Mouse (Mus musculus) layer of hippocampus, adult 8-10 months (tissue): ENCODE results near the gene Fuk. TPM values are rescaled to one million over a fixed set of nuclear protein-coding genes. Genes with fewer than 3 reads are reported as not detected.
"Not testable (repeated sequence)": the region's sequence is repeated elsewhere in the genome, so short reads cannot be mapped to it uniquely, and the experiment has no call there.

Experiments used
- DNase-seq, 2 experiments: peaks; one replicate each; pipeline ENCODE4 v3.0.0; 2022; ENCODE audit warnings: low spot score in 2 of 2
- total RNA-seq, 4 experiments: library from RNA; stranded (reverse); gene quantifications; 2 replicates each; pipeline ENCODE4 v1.2.4; 2022

Gene Fuk
- total RNA-seq, 4 experiments from 2014 or later: 20.7 to 26.7 (median 24.4) TPM

DNA sequence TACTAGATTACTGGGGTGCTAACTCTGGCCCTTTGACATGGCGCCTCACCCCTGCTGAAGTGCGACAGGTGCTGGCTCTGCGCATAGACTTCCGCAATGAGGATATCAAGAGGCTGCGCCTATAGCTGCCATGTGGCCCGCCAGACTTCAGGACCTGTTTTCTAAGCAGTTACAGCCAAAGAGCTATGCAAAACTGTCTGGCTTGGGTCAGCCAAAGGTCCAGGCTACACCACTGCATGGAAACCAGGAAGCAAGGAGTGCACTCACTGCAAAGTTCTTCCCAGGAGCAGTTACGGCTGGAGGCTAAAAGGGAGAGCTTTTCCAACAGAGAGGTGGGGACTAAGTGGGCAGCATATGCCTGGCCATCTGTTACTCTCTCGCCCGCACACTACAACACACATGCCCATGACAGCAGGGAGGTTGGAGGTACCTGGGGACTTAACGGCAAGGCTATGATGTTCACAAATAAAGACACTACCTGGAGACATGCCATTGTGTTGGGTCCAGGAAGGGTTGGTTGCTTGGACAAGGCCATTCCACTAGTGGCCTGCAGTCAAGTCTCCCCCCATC is 20.5 kb downstream of the Fuk start:
- DNase-seq: no peak

DNA sequence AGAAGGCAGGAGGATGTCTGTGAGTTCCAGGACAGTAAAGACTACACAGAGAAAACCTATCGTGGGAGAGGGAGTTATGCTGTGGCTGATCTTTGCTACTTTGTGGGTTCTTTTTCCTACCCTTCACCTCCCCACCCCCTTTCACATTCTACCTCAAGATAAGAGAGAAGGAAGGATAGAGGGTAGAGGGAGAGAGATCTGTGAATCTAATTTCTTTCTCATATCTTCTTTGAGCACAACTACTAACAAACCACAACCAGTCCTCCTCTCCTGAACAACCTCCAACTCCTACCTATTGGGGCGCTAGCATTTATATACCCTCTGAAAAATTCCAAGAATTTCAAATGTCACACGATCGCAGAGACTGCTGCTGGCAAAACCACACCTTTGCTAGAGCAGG is 24.4 kb downstream of the Fuk start:
- DNase-seq: no peak

DNA sequence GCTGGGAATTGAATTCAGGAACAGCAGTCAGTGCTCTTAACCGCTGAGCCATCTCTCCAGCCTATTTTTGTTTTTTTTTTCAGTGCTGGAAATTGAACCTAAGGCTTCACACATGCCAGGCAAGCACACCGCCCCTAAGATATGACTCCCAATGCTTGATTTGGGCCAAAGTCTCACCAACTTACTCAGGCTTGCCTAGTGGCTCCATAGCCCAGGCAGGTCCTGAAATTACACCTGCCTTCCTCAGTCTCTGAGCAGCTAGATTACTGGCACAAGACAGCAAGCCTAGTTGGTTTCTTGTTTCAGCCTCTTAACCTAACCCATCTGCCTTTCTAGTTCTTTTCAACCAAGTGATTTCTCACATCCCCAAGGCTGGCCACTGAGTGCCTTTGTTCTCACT is 31.8 kb downstream of the Fuk start:
- no peak for DNase-seq

DNA sequence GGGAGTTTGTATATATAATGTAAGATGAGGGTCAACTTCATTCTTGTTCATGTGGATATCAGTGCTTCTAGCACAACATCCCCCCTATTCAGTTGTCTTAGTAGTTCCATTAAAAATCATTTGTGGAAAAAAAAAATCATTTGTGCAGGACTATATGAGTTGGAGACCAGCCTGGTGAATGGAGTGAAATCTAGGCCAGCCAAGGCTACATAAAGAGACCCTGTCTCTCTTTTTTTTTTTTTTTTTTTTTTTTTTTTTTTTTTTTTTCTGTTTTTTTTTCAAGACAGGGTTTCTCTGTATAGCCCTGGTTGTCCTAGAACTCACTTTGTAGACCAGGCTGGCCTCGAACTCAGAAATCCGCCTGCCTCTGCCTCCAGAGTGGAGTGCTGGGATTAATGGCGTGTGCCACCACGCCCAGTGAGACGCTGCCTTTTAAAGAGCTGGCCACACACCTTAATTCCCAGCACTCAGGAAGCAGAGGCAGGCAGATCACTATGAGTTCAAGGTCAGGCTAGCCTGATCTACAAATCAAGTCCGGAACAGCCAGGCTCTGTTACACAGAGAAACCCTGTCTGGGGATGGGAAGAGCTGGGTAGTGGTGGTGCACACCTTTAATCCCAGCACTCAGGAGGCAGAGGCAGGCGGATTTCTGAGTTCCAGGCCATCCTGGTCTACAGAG is 40.8 kb downstream of the Fuk start:
- DNase-seq: not testable (repeated sequence)

DNA sequence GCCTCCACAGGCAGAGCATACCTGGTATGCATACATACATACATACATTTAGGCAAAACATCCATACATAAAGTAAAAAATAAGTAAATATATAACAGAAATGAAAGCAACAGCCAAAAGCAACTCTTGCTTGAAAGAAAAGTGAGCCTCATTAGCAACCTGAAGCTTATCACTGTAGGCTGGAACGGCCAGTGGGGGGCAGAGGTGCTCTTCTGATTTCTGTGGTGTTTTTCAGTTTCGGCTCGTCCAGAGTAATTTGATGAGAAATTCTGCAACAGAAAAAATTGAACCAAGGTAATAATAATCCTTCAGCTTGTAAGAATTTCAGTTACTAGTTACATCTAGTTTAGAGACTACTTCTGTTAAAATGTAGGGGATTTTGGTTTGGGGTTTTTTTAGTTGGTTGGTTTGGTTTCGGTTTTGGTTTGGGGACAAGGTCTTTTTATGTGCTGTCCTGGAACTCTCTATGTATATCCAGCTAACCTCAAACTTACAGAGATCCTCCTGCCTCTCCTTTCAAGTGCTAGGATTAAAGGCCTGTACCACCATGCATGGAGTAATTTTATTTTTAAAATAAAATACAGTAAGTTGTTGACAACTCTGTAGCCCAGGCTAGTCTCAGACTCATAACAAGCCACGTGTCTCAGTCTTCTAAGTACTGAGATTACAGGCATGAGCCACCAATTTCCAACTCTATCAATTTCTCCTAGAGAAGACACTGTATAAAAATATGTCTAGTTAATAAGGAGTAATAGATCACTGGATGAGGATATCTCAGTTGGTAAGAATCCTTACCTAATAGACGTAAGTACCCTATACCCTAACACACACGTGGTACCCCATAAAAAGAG is 42.4 kb downstream of the Fuk start:
- no peak for DNase-seq

DNA sequence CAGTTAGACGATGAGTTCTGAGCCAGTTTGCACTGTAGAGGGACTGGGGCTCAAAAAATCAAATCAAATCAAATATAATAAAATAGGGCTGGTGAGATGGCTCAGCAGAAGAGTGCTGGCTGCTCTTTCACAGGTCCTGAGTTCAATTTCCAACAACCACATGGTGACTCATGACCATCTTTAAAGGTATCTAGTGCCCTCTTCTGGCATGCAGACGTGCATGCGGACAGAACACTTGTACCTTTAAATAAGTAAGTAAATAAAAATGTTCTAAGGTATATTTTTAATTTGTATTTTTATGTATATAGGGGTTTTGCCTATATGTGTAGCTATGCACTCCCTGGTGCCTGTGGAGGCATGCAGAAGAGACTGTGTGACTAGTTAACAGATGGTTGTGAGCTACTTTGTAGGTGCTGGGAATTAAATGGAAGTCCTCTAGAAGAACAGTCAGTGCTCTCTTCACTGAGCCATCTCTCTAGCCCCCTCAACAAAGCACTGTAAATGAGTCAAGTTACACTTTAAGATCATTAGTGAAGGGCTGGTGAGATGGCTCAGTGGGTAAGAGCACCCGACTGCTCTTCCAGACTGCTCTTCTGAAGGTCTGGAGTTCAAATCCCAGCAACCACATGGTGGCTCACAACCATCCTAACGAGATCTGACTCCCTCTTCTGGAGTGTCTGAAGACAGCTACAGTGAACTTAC is 45.4 kb downstream of the Fuk start:
- no peak for DNase-seq

DNA sequence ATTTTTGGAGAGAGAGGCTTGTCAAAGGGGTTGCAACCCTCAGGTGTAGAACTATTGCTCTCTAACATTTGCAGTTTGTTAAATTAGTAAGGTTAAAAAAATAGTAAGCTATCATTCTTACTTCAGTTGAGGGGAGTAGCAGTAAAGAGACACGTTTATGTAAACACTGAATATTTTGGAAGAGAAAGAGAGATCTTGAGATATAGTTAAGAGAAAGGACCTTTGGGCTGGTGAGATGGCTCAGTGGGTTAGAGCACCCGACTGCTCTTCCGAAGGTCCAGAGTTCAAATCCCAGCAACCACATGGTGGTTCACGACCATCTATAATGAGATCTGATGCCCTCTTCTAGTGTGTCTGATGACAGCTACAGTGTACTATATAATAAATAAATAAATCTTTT is 46.2 kb downstream of the Fuk start:
- DNase-seq: not testable (repeated sequence)

DNA sequence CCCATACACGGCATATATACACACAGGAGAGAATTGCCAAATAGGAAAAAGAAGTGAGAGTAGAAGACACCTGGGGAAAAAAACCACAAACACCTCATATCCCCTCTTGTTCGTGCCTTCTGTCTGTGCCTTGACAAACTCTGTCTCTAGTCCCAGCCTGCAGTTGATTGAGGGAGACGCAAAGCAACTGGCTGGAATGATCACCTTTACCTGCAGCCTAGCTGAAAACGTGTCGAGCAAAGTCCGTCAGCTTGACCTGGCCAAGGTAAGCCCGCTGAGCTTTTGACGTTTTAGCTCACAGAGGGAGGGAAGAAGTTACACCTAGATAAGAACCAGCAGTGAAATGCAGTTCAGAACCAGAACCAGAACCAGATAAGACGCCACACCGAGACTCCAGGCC is 51.1 kb downstream of the Fuk start:
- DNase-seq: no peak

DNA sequence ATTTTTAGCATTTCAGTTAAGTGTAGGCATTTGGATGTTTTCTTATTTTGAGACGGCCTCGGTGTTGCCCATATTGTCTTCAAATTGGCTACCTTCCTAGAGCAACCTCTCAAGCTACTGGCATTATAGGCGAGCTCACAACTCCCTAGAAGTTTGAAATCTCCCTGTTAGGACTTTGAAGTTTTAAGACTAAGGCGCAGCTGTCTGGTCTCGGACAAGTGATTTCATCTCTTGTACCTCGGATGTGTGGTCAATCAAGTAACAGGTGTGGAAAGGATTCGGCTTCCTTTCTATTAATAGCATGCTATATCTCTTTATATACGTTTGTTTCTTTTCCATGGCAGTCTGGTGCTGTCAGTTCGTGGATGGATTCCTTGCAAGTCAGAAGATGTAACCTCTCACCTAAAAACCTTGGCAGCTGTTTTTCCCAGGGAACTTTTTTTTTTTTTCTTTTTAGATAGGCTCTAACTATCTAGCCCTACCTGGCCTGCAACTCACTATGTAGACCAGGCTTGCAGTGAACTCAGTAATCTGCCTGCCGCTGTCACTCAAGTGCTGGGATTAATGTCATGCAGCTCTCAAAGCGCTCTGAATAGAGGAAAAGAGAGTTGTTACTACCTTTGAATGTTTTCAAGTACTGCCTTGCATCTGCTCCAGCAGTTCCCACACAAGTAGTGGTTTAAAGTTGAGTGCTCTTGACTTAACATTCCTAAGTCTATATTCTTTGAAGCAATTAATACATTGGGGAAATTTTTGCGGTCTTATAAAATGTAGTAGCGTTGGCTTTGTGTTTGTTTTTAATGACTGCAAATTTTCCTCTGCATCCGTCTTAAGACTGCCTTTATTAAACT is 54.4 kb downstream of the Fuk start:
- DNase-seq: no peak

DNA sequence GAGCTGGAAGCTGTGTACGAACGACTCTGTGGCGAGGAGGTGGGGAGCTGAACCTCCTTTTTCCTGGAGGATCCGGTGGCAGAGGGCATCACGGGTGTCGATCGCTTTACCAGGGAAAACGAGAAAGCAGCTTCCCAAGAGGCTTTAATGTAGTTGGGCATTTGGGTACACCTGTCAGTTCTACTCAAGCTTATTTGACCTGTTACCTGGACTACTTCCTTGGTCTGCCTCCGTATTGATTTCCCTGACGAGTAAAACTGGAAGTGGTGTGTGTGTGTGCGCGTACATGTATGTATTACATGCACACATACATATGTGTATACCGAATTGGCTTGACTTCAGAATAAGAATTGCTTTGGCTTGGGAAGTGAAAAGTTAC is 55.1 kb downstream of the Fuk start:
- DNase-seq: no peak

DNA sequence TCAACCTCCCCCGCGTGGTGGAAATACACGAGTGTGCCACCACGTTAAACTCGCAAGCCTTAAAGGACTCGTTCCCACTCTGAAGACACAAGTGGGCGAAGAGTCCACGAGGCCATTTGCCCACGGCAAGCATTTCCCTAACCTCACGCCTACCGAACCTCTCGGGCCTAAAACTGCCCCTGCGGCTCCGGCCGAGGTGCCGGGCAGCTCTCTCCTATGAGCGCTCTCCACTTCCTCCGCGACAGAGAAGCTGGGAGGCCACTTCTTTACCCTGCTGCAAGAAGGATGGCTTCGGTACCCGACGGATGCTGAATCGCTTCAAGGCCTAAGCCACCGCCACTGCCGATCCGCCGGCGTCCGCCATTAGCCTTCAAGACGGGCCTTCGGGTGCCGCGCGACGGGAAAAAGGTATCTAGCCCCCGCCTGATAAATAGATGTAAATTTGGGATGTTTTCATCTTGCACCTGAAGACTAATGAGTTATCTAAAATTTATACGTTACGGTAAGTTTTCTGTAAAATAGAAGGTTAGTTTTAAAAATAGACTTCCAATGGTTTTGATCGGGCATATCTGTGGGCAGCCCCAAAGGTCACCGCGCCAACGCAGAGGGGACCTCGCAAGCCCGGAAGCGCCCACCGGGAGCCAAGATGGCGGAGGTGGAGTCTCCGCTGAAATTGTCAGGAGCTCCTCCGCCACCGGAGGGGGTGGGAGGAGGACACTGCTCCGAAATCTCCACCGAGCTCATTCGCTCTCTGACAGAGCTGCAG is 55.7 kb downstream of the Fuk start, which contains the start of the genes Cog4 and Sf3b3:
Gene Cog4, plus strand, starts transcription at position 196 of the 766 bp plus-strand sequence.
Gene Sf3b3, minus strand, starts transcription at position 383 of the 766 bp plus-strand sequence.
- DNase-seq: peak; percentile 67 to 82

DNA sequence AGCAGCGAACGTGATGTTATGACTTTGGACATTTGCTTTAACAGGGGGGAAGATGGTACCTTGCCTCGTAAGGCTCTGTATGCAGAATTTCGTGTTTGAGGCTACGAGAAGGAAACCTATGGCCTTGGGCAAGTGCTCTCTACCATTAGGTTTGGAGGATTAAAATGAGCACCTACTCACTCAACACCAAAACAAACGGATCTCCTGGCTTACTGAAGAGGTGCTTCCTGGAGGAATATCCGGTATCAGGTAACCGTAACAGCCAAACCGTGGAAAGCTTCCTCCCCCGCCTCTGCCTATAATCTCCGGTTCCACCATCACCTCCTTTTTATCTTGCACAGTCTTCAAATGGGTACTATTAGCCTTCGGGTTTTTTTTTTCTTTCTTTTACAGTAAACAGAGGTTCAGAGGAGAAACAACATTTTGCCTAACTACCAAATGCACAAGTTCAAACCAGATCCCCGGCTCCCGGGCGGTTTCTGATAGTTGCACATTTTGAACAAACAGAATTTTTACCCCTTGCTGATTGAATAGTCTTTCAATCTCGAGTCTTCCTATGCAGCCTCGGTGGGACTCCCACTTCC is 56.4 kb downstream of the Fuk start:
- DNase-seq: no peak

DNA sequence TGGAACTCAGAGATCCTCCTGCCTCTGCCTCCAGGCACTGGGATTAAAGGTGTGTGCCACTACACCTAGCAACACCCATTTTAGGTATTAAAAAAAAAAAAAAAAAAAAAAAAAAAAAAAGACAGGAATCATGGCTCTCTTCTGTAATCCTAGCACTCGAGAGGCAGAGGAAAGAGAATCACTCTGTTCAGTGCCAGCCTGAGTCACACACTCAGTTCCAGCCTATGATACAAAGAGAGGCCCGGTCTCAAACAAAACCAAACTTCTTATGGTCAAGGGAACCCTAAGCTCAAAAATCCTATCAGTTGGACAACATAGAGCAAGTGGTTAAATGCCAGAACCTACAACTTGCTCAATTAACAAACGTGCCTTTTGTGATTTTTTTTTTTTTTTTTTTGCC is 57.3 kb downstream of the Fuk start:
- DNase-seq: no peak

DNA sequence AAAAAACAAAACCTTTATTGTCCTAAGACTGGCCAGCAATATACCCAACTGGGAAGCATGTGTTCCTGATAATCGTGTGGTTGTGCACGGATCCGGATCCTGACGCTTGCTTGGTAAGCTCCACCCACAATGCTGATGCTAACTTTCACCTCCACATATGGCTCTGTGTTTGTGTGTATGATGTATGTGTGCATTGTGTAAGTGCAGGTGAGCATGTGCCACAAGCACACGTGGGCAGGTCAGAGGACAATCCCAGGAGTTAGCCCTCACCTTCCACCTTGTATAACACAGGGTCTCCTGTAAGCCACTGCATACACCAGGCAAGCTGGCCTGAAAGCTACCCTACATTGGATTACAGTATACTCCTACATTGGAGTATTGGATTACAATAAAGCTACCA is 59.1 kb downstream of the Fuk start:
- DNase-seq: no peak

DNA sequence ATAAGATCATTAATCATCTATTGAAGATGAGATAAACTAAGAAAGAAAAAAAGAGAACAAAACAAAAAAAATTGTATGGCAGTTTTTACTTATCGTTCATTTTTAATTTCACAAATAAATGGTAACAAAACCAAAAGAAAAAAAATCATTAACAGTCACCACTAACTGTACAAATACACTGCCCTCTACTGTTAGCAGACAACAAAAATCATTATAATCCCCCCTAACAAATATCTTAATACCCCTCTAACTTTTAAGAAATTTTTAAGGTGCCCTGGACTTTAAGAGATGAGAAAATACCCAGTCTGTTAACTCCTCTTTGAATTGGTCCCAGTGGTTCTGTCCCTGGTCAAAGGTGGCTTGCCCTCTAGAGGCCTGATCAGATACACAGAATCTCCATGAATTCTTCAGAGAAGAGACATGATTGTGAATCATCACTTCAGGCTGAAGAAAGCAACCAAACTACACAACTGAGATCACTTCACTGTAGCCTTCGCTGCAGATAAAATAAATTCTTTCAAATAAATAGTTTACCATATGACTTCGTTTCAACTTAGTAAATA is 60.2 kb downstream of the Fuk start:
- DNase-seq: no peak
